Mouse (Mus musculus): Measurements from ENCODE around the gene Adh7. TPM values are rescaled to one million over a fixed set of nuclear protein-coding genes. Genes with fewer than 3 reads are reported as not detected.

Adh7 gene
- polyA plus RNA-seq, 1 experiment = 8.1 TPM

GRCm38 (mm10) chr3:138242933-138243332 lies 25.4 kb downstream of the Adh7 start:
- H3K4me2 ChIP-seq (ENCODE audit: low read depth) = no peak overlapping the region
- H3ac ChIP-seq (ENCODE audit: control insufficient read depth, insufficient read length) = no peak overlapping the region
- peaks cover 5% of the 10 kb centered on the region for H3K27me3 ChIP-seq (ENCODE audit: control insufficient read depth, insufficient read depth, insufficient read length)
- H3K36me3 ChIP-seq (ENCODE audit: control insufficient read depth, insufficient read depth) = no peaks in the 10 kb centered on the region
- TF ChIP-seq MYOG (IDR thresholded peaks at IDR 0.05; ENCODE audit: control insufficient read depth in 1 of 3, insufficient read depth in 1 of 3, insufficient read length in 2 of 3, low read depth in 2 of 3) (no peak), SRF (IDR thresholded peaks at IDR 0.05; ENCODE audit: control insufficient read depth, insufficient read length, low read depth) (no peak), REST (IDR thresholded peaks at IDR 0.05; ENCODE audit: insufficient read depth, insufficient read length) (no peak), CEBPB (IDR thresholded peaks at IDR 0.05; ENCODE audit: insufficient read depth, poor library complexity, severe bottlenecking) (no peak), MYOD1 (IDR thresholded peaks at IDR 0.05; ENCODE audit: control insufficient read depth in 1 of 3, insufficient read length in 2 of 3, low read depth in 2 of 3) (no peak), USF1 (IDR thresholded peaks at IDR 0.05; ENCODE audit: low read depth) (no peak), POLR2A (IDR thresholded peaks at IDR 0.05; ENCODE audit: insufficient read length, low read depth) (no peak), TCF3 (IDR thresholded peaks at IDR 0.05; ENCODE audit: insufficient read length, low read depth) (no peak), MAX (IDR thresholded peaks at IDR 0.05; ENCODE audit: low read depth) (no peak), POLR2AphosphoS2 (IDR thresholded peaks at IDR 0.05; ENCODE audit: insufficient read length, low read depth) (no peak), TCF12 (IDR thresholded peaks at IDR 0.05; ENCODE audit: insufficient read depth, poor library complexity, severe bottlenecking) (no peak), E2F4 (IDR thresholded peaks at IDR 0.05; ENCODE audit: insufficient read depth) (no peak)
- no peak overlapping the region for H3K4me3 ChIP-seq
- no peaks in the 10 kb centered on the region for H3K79me2 ChIP-seq (ENCODE audit: control insufficient read depth, insufficient read depth)

GRCm38 (mm10) chr3:138244338-138244874 lies 26.8 kb downstream of the Adh7 start:
- H3K4me3 ChIP-seq = no peak overlapping the region
- H3K79me2 ChIP-seq (ENCODE audit: control insufficient read depth, insufficient read depth) = no peaks in the 10 kb centered on the region
- no peaks in the 10 kb centered on the region for H3K36me3 ChIP-seq (ENCODE audit: control insufficient read depth, insufficient read depth)
- no peak for TF ChIP-seq E2F4 (IDR thresholded peaks at IDR 0.05; ENCODE audit: insufficient read depth)
- TF ChIP-seq MYOG (IDR thresholded peaks at IDR 0.05; ENCODE audit: control insufficient read depth in 1 of 3, insufficient read depth in 1 of 3, insufficient read length in 2 of 3, low read depth in 2 of 3) = no peak
- TF ChIP-seq POLR2A (IDR thresholded peaks at IDR 0.05; ENCODE audit: insufficient read length, low read depth) = no peak
- no peak for TF ChIP-seq TCF3 (IDR thresholded peaks at IDR 0.05; ENCODE audit: insufficient read length, low read depth)
- no peak for TF ChIP-seq TCF12 (IDR thresholded peaks at IDR 0.05; ENCODE audit: insufficient read depth, poor library complexity, severe bottlenecking)
- TF ChIP-seq CEBPB (IDR thresholded peaks at IDR 0.05; ENCODE audit: insufficient read depth, poor library complexity, severe bottlenecking) = no peak
- no peak for TF ChIP-seq SRF (IDR thresholded peaks at IDR 0.05; ENCODE audit: control insufficient read depth, insufficient read length, low read depth)
- TF ChIP-seq MAX (IDR thresholded peaks at IDR 0.05; ENCODE audit: low read depth) = no peak
- TF ChIP-seq USF1 (IDR thresholded peaks at IDR 0.05; ENCODE audit: low read depth) = no peak
- no peak for TF ChIP-seq POLR2AphosphoS2 (IDR thresholded peaks at IDR 0.05; ENCODE audit: insufficient read length, low read depth)
- no peak for TF ChIP-seq MYOD1 (IDR thresholded peaks at IDR 0.05; ENCODE audit: control insufficient read depth in 1 of 3, insufficient read length in 2 of 3, low read depth in 2 of 3)
- TF ChIP-seq REST (IDR thresholded peaks at IDR 0.05; ENCODE audit: insufficient read depth, insufficient read length) = no peak
- no peak overlapping the region for H3K4me2 ChIP-seq (ENCODE audit: low read depth)
- no peak overlapping the region for H3ac ChIP-seq (ENCODE audit: control insufficient read depth, insufficient read length)
- H3K27me3 ChIP-seq (ENCODE audit: control insufficient read depth, insufficient read depth, insufficient read length) = peaks cover 5% of the 10 kb centered on the region

GRCm38 (mm10) chr3:138246511-138247020 lies 29.0 kb downstream of the Adh7 start:
- no peak overlapping the region for H3K4me2 ChIP-seq (ENCODE audit: low read depth)
- no peak overlapping the region for H3K4me3 ChIP-seq
- TF ChIP-seq POLR2A (IDR thresholded peaks at IDR 0.05; ENCODE audit: insufficient read length, low read depth) (no peak), E2F4 (IDR thresholded peaks at IDR 0.05; ENCODE audit: insufficient read depth) (no peak), TCF12 (IDR thresholded peaks at IDR 0.05; ENCODE audit: insufficient read depth, poor library complexity, severe bottlenecking) (no peak), MYOD1 (IDR thresholded peaks at IDR 0.05; ENCODE audit: control insufficient read depth in 1 of 3, insufficient read length in 2 of 3, low read depth in 2 of 3) (no peak), MAX (IDR thresholded peaks at IDR 0.05; ENCODE audit: low read depth) (no peak)
- H3K36me3 ChIP-seq (ENCODE audit: control insufficient read depth, insufficient read depth) = no peaks in the 10 kb centered on the region
- H3K79me2 ChIP-seq (ENCODE audit: control insufficient read depth, insufficient read depth) = no peaks in the 10 kb centered on the region
- no peak overlapping the region for H3ac ChIP-seq (ENCODE audit: control insufficient read depth, insufficient read length)
- H3K27me3 ChIP-seq (ENCODE audit: control insufficient read depth, insufficient read depth, insufficient read length) = peaks cover 5% of the 10 kb centered on the region

GRCm38 (mm10) chr3:138247241-138247640 lies 29.7 kb downstream of the Adh7 start:
- Histone ChIP-seq H3ac (ENCODE audit: control insufficient read depth, insufficient read length) (no peak overlapping the region), H3K79me2 (ENCODE audit: control insufficient read depth, insufficient read depth) (no peaks in the 10 kb centered on the region), H3K27me3 (ENCODE audit: control insufficient read depth, insufficient read depth, insufficient read length) (peaks cover 4% of the 10 kb centered on the region), H3K4me3 (no peak overlapping the region), H3K36me3 (ENCODE audit: control insufficient read depth, insufficient read depth) (no peaks in the 10 kb centered on the region), H3K4me2 (ENCODE audit: low read depth) (no peak overlapping the region)
- TF ChIP-seq TCF3 (IDR thresholded peaks at IDR 0.05; ENCODE audit: insufficient read length, low read depth) (no peak), SRF (IDR thresholded peaks at IDR 0.05; ENCODE audit: control insufficient read depth, insufficient read length, low read depth) (no peak), REST (IDR thresholded peaks at IDR 0.05; ENCODE audit: insufficient read depth, insufficient read length) (no peak), USF1 (IDR thresholded peaks at IDR 0.05; ENCODE audit: low read depth) (no peak), TCF12 (IDR thresholded peaks at IDR 0.05; ENCODE audit: insufficient read depth, poor library complexity, severe bottlenecking) (no peak), MAX (IDR thresholded peaks at IDR 0.05; ENCODE audit: low read depth) (no peak), CEBPB (IDR thresholded peaks at IDR 0.05; ENCODE audit: insufficient read depth, poor library complexity, severe bottlenecking) (no peak), POLR2AphosphoS2 (IDR thresholded peaks at IDR 0.05; ENCODE audit: insufficient read length, low read depth) (no peak), E2F4 (IDR thresholded peaks at IDR 0.05; ENCODE audit: insufficient read depth) (no peak), MYOG (IDR thresholded peaks at IDR 0.05; ENCODE audit: control insufficient read depth in 1 of 3, insufficient read depth in 1 of 3, insufficient read length in 2 of 3, low read depth in 2 of 3) (no peak), POLR2A (IDR thresholded peaks at IDR 0.05; ENCODE audit: insufficient read length, low read depth) (no peak), MYOD1 (IDR thresholded peaks at IDR 0.05; ENCODE audit: control insufficient read depth in 1 of 3, insufficient read length in 2 of 3, low read depth in 2 of 3) (no peak)
